Mouse (Mus musculus): ENCODE measurements around the gene Mknk1. TPM values are rescaled to one million over a fixed set of nuclear protein-coding genes. Genes with fewer than 3 reads are reported as not detected.

Gene Mknk1
- 44.8 and 59.6 TPM in 2 replicates for polyA plus RNA-seq (2012; rRNA removed)

DNA sequence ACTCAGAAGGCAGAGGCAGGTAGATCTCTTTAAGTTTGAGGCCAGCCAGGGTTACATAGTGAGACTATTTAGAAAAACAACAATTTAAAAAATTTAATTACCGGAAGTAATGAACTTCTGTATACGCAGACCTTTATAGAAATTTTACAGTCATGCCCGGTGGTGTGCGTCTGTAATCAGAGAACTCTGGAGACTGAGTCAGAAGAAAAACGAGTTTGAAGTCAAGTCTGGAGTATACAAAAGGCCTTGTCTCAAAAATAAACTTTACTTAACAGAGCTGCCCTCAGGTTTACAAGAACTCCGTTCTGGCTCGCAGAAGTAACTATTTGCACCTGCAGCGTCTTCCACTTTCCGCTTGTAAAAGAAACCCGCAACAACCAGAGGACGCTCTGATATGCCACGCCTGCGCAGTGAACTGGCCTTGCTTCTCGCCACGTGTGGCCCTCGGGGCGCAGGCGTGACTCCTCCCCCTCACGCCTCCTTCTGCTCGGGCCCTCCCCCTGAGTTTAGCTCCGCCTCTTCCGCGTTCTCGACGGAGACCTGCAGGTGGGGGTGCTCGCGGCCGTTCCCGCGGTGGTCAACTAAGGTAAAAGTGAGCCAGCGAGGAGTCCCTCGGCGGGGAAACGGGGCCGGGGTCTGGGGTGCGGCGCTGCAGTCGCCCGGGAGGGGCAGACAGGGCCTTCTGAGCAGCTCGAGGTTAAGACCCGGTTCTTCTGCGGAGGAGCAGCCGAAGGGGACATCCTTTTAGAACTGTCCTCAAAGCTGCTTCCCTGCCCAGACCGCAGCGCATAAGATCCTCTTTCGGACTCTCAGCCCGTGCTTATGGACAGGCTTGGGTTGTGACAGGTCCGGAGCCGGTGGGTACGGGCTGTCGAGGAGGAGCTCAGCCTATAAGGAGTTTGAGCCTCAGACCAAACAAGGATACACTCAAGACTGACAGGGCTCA lies at the start of gene Mknk1:
Gene Mknk1 (plus strand): TSS at position 503 of the 946 bp plus-strand sequence.
- DNase-seq (ENCODE audit: low spot score), result peak; percentile 83

DNA sequence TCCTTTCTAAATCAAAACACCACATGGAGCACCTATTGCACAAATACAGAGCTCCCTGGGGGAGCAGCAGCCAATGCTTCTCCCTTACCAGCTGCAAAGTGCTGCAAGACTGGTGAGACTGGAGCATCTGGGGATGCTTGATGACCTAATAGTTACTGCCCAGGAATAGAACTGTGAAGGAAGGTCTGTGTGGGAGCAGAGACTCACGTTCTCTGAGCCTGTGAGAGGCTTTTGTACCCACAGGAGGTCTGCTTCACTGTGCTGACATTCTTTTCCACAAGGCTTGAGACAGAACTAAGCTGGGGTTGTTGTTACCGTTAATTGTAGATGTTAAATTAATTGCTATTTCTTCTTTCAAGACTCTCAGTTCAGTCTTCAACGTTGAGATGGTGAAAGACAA lies 48.1 kb upstream of the Mknk1 start:
- DNase-seq (ENCODE audit: low spot score), result no peak

DNA sequence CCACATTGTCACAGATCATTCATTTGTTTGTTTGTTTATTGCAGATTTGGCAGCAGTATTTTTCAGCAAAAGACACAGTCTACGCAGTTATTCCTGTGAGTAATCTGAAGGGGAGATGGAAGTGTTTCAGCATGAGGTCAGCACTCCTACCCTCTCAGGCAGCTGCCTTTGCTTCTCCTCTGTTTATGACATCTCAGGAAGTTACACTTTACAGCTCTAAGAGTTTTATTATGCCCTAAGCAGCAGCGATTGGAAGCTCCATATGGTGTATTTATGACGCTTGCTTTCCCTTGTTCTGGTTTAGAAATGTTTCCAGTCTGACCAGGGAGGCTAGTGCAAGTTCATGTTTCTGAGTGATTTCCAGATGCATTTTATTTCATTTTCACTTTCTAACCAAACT lies 43.6 kb upstream of the Mknk1 start:
- no peak for DNase-seq (ENCODE audit: low spot score)

DNA sequence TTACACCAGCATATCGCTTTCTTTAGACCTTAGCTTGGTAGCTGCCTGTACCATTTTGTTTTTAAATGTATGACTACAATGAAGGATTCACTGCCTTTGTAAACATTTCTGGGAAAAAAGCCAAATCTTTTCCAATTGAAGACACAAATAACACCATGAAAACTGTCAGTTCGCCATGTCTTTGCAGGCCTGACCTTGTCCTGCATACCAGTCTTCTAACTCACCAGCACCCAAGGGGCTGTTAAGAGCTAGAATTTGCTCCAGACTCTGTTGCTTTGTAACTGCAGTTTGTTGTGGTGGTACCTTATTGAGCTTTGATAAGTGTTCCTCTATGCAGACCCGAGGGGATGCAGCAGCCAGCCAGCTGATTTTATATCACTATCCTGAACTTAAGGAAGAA lies 39.0 kb upstream of the Mknk1 start:
- no peak for DNase-seq (ENCODE audit: low spot score)

DNA sequence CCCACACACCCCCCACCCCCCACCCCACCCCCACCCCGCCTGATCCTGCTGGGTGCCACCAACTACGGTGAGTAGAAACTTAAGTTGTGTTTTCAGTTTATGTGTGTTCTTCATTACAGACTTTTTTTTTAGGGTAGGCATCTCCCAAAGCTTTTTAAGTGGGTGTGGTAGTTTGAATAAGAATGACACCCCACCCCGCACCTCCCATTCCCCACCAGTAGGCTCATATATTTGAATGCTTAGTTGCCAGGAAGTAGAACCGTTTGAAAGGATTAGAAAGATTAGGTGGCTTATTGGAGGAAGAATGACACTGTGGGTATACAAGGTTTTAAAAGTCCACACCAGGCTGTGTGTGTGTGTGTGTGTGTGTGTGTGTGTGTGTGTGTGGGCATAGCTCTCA lies 26.7 kb upstream of the Mknk1 start:
- DNase-seq (ENCODE audit: low spot score), result no peak

DNA sequence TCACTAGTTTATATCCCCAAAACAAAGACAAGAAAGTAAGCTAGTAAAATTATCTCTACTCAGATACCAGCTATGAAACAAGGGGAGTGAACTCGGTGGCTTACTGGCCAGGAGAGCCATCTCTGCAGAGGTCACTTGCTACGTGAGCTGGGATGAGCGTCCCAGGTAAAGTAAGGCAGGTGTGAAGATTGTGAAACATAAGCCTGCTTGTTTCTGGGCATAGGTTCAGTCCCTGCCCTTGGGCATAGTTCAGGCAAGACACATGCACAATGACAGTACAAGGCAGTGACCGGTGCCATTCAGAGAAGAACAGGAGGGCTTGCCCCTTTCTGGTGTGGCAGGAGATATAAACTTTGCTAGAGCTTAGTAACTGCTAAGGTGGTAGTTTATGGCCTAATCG lies 23.4 kb upstream of the Mknk1 start:
- no peak for DNase-seq (ENCODE audit: low spot score)

DNA sequence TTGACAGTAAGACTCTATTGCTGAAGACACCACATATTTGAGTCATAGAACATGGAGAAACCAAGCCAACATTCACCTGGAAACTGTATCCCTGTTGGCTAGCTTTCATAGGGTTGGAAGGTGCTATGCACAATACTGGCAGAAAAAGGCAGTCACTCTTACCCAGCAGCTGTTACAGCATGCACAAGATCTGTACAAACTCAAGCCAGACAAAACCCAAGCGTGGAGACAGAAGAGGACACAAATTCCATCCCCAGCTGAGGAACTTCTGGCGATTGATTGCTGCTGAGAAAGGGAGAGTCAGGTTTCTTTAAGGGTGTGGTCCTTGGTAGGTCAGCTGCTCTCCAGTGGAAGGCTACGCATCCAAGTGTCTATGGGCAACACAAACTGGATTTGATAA lies 18.8 kb upstream of the Mknk1 start:
- DNase-seq (ENCODE audit: low spot score), result no peak

DNA sequence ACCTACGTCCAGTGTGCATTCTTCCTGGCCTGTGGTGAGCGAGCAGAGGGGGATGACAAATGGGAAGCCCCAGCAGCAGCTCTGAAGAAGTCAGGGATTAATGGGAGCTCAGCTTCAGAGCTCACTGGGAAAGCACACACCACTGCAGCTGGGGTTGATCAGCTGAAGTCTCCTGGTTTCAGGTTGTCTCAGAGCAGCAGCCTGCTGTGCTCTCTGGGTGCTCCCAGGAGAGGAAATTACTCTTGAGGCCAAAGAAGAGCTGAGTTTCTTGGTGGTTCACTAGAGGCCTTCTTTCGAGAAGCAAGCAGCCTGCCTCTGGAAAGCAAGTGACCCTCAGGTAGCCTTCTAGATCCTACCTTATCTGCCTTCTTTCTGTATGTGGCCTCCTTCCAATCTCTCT lies 18.1 kb upstream of the Mknk1 start:
- DNase-seq (ENCODE audit: low spot score), result no peak

DNA sequence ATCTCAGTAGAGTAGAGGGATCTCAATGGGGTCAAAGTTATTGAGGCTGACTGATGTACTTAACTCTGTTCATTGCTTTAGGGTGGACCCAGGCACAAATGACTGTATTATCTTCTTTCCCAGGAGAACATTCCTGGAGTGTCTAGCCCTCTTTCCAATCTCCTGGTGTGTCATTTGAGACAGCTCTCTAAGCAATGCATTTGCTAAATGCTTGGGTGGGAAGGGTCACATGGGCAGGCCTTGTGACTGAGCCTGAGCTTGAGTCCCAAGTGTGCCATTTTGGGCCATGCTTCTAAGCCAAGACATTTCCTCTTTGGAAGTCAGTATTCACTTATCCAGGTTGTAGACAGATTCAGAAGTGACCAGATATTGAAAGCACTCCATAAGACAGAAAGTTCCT lies 17.6 kb upstream of the Mknk1 start:
- no peak for DNase-seq (ENCODE audit: low spot score)

DNA sequence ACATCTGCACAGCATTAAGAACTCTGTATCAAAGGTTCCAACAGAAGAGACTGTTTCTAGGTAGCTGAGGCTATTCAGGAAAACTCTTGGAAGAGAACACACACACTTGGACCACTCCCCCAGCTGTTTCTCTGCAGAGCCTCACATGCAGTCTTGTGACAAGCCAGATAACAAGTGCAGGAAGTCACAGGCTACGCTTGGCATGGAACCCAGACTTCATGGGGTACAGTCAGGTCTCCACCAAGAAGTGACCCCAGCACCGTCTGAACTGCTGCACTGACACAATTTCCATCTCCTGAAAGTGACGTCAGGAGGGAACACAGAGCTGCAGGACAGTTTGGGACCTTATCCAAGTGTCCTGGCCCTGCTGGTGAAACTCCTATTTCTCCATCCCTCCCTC lies 17.1 kb upstream of the Mknk1 start:
- no peak for DNase-seq (ENCODE audit: low spot score)

DNA sequence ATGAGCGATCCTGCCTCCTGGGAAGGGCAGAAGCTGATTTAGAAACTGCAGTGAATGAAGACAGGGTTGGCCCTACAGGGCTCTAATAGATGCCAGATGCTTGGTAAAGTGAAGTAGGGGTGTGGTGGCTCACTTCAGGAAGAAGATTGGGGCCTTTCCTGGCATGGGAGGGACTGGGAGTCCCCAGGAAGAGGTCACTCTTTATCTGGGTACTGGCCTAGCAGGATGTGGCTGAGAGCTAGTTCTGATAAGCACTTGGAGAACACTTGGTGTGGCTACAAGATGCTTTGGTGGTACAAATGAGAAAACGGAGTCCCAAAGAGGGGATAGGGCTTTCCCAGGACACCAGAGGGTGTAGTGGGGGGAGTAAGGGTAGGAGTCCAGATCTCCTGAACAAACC lies 14.8 kb upstream of the Mknk1 start:
- no peak for DNase-seq (ENCODE audit: low spot score)

DNA sequence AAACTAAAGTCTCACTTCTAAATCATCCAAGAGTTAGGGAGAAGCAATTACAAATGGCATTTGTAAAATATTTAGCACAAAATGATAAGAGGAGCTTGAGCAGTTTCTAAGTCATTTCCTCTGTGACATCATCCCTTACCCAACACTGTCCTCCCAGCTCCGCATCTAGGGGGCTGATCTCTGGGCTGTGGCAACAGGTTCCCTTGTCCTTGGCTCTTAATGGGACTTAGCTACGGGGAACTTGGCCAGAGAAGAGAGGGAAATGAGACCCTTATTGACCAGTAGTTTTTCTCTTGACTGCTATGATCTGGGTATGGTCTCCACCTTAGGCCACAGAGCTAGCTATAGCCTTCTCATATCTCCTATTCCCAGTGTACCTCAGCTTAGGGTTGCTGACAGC lies 13.7 kb upstream of the Mknk1 start:
- DNase-seq (ENCODE audit: low spot score), result no peak

DNA sequence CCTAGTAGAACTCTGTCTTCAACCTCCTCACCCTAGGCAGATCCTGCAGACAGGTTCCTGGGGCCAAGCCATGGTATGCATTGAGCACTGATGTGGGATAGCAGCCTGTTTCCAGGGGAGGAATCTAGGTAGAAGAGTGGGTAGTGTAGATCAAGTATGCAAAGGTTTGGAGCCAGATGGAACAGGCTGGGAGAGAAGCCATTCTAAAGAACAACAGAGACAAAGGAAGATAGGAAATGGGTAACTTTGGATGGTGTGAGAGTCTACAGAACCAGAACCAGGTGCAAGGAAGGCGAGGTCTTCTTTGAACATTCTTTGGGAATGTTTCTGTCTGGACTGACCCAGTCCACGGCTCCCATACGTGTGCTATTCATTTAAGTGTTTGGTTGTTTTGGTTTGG lies 11.9 kb upstream of the Mknk1 start:
- no peak for DNase-seq (ENCODE audit: low spot score)

DNA sequence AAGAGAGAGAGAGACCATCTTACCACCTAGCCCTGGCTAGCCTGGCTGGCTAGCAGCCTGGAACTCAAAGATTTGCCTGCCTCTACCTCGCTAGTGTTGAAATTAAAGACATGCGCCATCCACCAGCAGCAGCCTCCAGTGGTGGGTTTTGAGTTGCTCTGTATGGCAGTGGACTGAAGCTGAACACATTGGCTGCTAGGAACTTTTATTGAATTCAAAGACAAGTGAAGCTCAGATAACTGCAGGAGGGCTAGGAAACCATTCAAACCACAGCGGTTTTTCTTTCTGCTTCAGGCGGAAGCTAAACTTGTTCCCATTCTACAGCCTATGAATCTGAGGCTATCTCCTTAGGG lies 11.5 kb upstream of the Mknk1 start:
- DNase-seq (ENCODE audit: low spot score), result no peak

DNA sequence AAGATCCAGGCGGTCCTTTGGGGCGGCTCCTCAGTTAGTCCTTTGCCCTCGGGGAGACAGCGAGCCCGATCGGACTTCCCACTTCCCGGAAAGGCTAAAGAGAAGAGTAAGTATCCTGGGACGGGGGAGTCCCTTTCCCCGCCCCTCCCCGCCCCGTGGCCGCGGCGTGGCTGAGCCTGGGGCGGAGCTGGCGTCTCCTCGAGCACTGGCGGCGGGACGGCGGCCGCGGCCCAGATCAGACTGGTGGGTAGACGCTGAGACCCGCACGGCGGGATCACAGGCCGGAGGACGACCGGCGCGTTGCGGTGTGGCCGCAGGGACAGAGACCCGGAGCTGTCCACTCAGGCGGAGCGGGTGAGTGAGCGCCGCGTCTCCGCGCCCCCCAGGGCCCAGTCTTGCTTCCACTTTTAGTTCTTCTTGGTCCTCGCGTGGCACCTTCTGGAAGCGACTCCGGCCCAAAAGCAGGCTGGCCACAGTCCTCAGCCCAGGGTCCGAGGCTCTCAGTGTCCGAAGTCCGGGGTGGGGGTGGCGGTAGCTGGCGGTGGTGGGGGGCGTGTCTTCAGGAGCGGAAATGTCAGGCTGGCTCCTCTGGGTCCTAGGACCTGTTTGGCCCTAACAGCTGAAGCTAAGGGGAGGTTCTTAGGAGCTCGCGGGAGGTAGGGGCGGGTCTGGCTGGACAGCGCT lies 11.0 kb upstream of the Mknk1 start, which contains the start of gene Mob3c:
Gene Mob3c (plus strand): TSS at position 205 of the 684 bp plus-strand sequence.
- DNase-seq (ENCODE audit: low spot score), result peak; percentile 63

DNA sequence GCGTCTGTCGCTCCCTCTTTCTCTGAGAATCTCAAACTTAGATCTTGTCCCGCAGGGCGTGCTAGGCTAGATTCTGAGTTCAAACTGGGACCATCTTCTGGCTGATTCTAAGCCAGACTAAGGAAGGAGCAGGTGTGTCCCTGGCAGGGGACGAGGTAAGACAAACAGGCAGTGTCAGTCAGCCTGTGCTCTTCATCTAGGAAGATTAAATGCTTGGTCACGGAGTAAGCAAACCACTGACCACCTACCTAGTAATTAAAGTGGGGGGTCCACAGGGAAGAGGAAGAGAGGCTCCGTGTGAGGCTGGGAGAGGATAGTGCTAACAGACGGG lies 10.5 kb upstream of the Mknk1 start:
- no peak for DNase-seq (ENCODE audit: low spot score)

DNA sequence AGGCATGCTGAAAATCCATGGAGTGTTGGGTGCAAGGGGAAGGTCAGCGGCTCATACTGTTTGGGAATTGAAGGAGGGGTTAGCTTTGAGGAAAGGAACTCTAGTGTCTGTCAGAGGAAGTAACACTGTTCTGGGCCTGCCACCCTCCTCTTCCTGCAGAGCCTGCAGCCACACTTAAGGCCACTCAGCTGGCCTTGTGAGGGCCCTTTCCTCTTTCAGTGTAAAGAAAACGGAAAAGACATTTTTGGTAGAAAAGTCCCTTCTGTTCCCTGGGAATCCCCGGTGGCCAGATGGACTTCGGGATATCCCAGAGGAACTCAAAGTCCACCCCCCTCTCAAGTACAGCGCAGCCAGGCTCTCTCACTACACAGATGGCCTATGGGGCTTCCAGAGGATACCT lies 8.5 kb upstream of the Mknk1 start:
- DNase-seq (ENCODE audit: low spot score), result no peak

DNA sequence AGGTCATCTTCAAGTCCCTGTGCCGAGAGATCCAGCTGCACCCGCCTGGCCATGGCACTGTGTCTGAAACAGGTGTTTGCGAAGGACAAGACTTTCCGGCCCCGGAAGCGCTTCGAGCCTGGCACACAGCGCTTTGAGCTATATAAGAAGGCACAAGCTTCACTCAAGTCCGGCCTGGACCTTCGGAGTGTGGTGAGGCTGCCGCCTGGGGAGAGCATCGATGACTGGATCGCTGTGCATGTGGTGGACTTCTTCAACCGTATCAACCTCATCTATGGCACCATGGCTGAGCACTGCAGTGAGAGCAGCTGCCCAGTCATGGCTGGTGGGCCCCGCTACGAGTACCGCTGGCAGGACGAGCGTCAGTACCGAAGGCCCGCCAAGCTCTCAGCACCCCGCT lies 7.8 kb upstream of the Mknk1 start:
- DNase-seq (ENCODE audit: low spot score), result no peak

DNA sequence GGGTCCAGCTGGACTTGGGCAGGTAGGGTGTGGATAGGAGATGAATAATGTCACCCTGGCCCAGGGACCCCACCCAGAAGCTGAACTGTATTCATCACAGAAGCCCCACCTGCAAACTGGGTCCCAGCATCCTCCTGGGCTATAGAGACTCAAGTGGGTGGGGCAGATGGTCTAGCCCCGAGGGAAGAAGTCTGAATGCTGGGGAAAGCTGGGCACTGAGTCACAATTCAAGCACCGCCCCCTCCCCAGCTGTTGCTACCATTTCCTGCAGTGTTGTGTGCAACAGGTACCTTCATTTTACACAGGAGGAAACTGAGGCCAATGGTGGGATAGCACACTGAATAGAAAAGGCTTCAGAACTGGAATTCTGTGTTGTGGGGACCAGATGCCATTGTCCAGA lies 7.0 kb upstream of the Mknk1 start:
- no peak for DNase-seq (ENCODE audit: low spot score)

DNA sequence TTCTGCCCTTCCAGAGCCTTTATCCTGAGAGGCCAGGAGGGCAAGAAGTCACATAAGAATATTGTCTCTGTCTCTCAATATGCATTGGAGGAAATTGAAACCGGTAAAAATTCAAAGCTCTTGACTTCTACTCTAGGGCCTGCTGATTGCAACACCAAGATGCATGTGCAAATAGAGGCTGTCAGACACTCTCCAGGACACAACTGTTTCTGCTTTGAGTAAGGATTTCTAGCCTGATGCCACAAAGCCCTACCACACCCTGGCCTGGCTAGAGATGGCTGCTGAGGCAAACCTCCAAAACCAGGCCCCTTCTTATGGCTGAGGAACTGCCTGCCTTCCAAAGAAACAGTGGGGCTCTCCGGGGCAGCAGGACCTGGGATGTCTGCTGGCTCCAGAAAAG lies 3.4 kb upstream of the Mknk1 start:
- DNase-seq (ENCODE audit: low spot score), result no peak

DNA sequence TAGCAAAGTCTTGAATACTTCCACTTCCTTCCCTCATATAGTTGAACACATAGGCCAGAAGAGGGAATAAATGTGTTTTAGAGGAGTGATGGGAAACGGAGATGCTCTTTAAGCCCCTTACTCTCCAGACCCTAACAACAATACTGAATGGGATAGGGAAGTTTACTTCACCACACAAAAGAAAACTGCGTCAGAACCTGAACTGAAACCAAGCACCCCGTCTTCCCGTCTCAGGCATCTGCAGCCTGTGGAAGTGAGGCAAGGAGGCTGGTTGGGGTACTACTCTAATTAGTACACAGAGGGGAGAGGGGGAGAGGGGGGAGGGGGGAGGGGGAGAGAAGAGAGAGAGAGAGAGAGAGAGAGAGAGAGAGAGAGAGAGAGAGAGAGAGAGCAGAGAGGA lies 802 bp upstream of the Mknk1 start:
- no peak for DNase-seq (ENCODE audit: low spot score)

DNA sequence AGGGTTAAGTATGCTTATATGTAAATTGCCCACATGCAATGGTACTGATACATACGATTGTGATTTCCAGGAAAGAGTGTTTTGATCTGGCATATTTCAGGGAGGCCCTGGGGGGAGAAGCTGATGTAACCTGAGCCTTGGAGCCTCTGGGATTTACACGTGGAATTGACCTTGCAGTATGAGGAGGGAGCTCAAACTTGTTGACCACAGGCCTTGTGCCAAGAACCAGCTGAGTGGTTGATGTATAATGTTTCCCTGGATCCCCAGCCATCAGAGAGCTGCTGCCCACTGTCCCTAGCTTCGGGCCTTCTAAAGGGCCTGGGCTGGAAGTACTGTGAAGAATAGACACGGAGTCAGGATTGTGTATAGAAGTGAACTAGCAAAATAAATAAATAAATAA lies 958 bp downstream of the Mknk1 start:
- no peak for DNase-seq (ENCODE audit: low spot score)

DNA sequence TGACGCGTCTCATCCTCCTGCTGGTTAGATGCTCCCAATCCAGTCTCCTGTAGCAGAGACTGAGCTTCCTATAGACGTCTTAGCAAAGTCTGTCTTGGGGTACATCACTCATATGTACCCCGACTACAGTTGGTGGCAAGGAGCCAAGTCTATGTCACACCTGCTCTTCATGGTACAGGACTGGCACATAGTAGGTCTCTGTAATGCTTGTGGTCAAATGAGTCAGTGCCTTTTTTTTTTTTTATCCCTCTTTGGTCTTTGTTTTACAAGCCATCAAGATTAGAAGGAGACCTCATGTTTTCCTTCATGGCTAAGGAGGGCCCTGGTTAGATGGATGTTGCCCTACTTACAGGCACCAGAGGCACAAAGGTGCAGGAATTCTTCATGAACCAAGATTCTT lies 1.8 kb downstream of the Mknk1 start:
- no peak for DNase-seq (ENCODE audit: low spot score)

DNA sequence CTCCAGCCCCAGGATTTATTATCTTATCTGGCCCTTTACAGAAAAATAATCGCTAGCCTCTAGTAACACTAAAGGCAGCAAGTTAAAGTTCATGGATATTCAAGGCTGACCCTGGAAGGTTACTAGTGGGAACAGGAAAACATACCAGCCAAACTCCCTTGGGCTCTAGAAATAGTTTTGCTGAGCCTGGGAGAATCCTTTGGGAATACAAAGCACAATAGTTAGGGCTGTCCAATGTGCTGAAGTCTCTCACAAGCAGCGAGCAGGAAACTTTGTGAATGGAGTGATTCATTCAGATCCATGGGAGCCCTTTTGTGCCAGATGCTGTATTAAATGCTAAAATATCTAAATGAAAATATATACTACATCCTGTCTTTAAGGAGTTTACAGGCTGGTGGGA lies 7.7 kb downstream of the Mknk1 start:
- DNase-seq (ENCODE audit: low spot score), result no peak

All from urinary bladder, adult 2 months (tissue).